Mouse (Mus musculus) ovary, adult 10 weeks (tissue): ENCODE measurements around the gene Cfdp1. TPM values are rescaled to one million over a fixed set of nuclear protein-coding genes. Genes with fewer than 3 reads are reported as not detected.

Experiments used
- polyA plus RNA-seq: library from polyadenylated mRNA; stranded (reverse); fragments of 350-450 nt; fragmentation: Illumina TruSeq; extraction: RNeasy Lipid Tissue Mini Kit (QIAGEN cat#74804); gene quantifications from one replicate; pipeline ENCODE4 v1.2.3, GENCODE M21; 2014

Gene Cfdp1
- polyA plus RNA-seq, result 211 TPM

GRCm38 (mm10) chr8:111853861-111854501 lies at the start of gene Cfdp1:
Cfdp1 (minus strand) TSS chr8:111854291.

GRCm38 (mm10) chr8:111876355-111876948 lies 22.4 kb upstream of the Cfdp1 start, which contains the start of gene Tmem170:
Tmem170 (minus strand) TSS chr8:111876750.

GRCm38 (mm10) chr8:111743792-111744696 lies 110.0 kb downstream of the Cfdp1 start, which contains the start of gene Bcar1:
Bcar1 (minus strand) TSS chr8:111743809.

Other genes starting within 250 kb of the Cfdp1 start
- 1.1 TPM for gene Ldhd, start 223.9 kb downstream of the Cfdp1 start, polyA plus RNA-seq
- gene Zfp1, start 210.9 kb downstream of the Cfdp1 start, polyA plus RNA-seq, result 12.9 TPM
- 2.0 TPM for gene Ctrb1, start 163.3 kb downstream of the Cfdp1 start, polyA plus RNA-seq
- gene Bcar1, start 110.5 kb downstream of the Cfdp1 start, polyA plus RNA-seq, result 0.17 TPM
- 14.3 TPM for gene Tmem170, start 22.5 kb upstream of the Cfdp1 start, polyA plus RNA-seq
- not detected for gene Chst5, start 56.2 kb upstream of the Cfdp1 start, polyA plus RNA-seq
- 7.2 TPM for gene Tmem231, start 79.6 kb upstream of the Cfdp1 start, polyA plus RNA-seq
- 116 TPM for gene Gabarapl2, start 86.4 kb upstream of the Cfdp1 start, polyA plus RNA-seq
- gene Adat1, start 138.0 kb upstream of the Cfdp1 start, polyA plus RNA-seq, result 2.3 TPM
- 39.1 TPM for gene Kars, start 157.0 kb upstream of the Cfdp1 start, polyA plus RNA-seq
- 35.0 TPM for gene Terf2ip, start 157.1 kb upstream of the Cfdp1 start, polyA plus RNA-seq
- 0.68 TPM for gene Gm6793, start 160.7 kb upstream of the Cfdp1 start, polyA plus RNA-seq